Mouse (Mus musculus) left cerebral cortex, postnatal 10 days (tissue): ENCODE results near the gene Zbtb20. TPM values are rescaled to one million over a fixed set of nuclear protein-coding genes. Genes with fewer than 3 reads are reported as not detected.

Experiments used
- DNase-seq, 2 experiments: peaks; one replicate each; pipeline ENCODE4 v3.0.0; 2021 to 2022; ENCODE audit warnings: low spot score in 2 of 2, mixed read lengths in 1 of 2; ENCODE audit errors: extremely low spot score in 1 of 2
- intact Hi-C: fragments of 180-260 bp; cut with DNase I; formaldehyde crosslinking; loops from one replicate; pipeline ENCODE4 v1.15.1; 2025
- total RNA-seq, 2 experiments: library from RNA; stranded (reverse); gene quantifications; 2 replicates each; pipeline ENCODE4 v1.2.3; 2021

Zbtb20 gene
- total RNA-seq, 2 experiments from 2014 or later = 41.7 to 50.4 TPM

DNA sequence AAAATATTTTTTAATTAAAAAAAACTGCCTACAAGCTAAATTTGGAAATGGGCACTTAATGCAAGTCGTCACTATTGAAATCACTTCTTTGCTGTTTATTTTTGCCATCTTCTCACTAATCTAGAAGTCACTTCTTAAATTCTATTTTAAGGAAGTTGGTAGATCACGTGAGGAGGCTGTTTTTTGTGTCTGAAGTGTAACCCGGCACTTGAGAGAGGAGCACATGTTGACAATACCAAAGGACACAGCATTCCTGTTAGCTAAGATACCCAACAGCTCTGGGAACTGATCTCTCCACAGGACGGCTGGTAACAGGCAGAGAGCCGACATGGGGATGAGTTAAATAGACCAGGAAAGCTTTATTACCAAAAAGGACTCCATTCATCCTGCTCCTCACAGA, 702.7 kb downstream of the Zbtb20 start:
- DNase-seq = no peak
- intact Hi-C loops = loop anchor here (5.0 kb wide), 1 partner anchor 71 kb away; no protein-coding TSS in a partner anchor

DNA sequence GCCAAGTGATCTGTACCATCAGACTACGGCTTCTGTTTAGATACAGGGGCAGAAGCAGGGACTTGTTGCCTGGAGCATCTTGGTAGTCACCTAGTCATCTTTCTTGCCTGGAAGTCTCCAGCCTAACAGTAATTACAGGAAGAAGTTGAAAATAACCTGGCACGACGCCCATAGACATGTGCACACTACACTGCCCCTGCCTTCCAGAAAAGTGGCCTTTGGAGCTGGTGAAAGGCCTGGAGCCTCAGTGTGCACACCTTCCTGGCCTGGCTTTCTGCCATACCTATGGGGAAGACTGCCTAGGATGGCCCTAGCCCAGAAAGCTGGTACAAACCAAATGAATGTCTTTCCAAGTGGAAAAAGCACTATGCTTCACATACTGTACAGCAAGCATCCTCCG, 703.4 kb downstream of the Zbtb20 start:
- peak in 1 of 2 experiments; percentile 63 for DNase-seq
- intact Hi-C loops = loop anchor here (5.0 kb wide), 1 partner anchor 72 kb away; no protein-coding TSS in a partner anchor

DNA sequence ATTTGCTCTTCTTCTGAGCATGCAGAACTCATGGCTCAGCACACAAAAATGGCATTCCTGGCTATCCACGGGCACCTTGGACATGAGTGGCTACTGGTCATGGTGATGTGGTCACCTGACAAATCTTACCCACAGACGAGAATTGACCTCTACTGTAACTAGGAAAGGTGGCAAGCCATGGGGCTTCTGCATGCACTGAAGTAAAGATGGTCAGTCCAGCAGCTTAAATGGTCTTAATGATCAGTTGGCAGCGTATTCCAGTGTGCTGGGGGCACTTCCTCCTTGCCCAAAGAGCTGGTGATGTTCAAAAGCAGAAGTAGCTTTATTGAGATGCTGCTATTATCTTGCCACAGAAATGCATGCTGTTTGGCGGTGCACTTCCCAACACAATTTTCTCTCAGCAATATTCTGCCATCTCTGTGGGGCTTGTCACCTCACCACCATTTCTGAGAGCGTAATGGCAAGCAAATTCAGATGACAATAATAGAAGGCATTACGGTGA, 704.7 kb downstream of the Zbtb20 start:
- no peak for DNase-seq
- intact Hi-C loops = no loop called here

DNA sequence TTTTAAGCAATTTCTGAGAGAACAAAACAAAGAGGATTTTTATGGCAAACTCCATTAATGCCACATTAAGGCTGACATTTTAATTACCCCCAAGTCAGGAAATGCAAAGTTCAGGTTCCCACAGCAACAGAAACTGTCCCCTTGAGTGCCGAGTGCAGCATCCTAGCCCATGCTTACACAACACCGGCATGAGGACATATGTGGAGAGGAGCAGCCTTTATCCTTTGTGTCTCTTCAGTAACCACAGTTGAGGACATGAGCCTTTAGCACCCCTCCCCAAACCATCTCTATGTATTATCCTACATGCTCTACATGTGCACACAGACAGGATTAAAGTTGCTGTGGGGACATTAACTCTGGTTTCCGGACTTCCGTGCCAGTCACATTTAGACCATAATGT, 705.9 kb downstream of the Zbtb20 start:
- no peak for DNase-seq
- intact Hi-C loops = no loop called here

DNA sequence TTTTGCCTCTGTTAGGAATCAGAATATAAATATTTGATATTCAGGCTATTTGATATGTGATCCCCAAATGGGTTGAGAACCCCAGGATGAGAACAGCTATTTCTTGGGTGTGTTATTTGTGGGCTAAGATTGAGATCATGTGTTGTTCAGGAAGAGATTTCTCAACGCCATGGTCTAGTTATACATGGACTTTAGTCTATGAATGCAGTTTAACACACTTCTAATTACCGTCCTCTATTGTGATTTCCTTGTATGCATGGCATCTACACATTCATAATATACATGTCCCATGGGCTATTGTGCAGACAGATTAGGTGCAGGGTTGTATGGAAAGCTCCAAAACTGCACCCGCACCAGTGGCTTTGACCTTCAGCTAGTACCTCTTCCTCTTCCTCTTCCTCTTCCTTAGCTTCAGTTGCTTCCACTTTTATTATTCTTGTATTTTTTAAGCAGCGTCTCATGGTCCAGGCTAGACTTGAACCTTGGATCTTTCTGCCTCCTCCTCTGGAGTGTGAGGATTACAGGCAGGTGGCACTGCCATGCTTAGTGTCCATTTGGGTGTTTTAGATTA, 711.3 kb downstream of the Zbtb20 start:
- DNase-seq = no peak
- intact Hi-C loops = no loop called here

DNA sequence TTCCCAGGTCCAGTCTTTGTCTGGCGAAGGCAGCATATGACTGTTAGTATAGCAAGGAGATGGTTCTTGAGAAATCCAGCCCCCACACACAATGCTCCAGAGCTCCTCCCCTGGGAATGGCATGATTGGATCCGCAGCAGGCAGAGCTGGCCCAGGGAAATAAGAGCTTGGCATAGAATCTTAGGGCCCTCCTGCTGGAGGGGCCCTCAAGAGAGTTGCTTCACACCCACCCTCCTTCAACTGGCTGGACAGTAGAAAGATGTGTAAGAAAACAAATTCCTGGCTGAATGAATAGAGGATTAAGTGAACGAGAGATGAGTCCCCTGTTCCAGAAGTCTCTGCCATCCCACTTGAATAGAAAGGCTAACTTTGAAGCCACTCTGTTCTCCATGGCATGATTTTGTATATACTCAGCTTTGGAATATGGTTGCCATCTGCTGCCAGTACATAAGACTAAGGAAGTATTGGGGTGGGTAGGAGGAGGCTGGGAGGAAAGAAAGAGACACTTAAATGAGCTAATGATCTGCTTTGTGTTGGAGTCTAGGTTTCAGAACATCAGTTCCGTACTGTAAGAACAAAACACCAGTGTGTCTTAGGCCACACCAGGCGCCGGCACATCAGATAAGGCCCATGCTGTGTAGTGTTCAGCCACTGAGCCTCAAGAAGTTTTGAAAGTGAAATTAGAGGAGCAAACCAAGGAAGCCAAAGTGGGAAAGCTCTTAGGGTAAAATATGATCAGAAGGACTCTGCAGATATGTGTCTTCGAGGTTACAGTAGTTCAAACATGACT, 715.2 kb downstream of the Zbtb20 start:
- intact Hi-C loops = no loop called here

DNA sequence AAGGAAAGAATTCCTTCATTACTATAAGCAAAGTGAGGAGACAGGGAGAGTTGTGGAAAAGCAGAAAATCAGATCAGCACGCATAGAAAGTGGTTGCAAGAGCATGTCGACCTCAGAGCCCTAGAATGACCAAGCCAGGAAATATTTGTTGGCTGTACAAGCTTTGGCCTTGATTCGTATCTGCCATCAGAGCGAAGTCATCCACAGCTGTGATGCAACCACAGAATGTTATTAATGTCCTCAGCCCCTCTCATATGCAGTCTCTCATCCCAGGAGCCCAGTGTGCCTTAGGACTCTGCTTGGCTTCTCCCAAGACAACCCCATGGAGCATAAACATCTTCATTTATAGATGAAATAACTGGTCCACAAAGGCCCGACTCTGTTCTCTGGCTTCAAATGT, 716.4 kb downstream of the Zbtb20 start:
- DNase-seq = no peak
- intact Hi-C loops = no loop called here

More for the DNA sequence above, 715.2 kb downstream of the Zbtb20 start:
- no peak for DNase-seq

DNA sequence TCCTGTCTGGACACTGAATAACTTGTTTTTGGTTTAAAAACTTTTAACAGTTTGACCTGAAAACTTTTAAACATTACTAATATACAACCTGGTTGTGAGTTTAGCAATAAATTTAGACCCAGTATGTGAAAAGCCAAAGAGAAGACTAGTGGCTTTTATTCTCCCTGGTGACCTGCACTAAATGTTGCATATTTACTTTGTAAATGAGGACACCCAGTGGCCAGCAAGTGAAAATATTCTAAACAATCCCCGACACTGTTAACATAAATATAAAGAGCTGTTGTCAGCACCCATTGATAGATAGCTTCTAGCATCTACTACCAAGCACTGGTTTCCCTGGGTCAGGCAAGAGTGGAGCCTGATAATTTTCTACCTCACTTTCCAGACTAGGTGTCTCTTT, 717.1 kb downstream of the Zbtb20 start:
- intact Hi-C loops = no loop called here
- no peak for DNase-seq

DNA sequence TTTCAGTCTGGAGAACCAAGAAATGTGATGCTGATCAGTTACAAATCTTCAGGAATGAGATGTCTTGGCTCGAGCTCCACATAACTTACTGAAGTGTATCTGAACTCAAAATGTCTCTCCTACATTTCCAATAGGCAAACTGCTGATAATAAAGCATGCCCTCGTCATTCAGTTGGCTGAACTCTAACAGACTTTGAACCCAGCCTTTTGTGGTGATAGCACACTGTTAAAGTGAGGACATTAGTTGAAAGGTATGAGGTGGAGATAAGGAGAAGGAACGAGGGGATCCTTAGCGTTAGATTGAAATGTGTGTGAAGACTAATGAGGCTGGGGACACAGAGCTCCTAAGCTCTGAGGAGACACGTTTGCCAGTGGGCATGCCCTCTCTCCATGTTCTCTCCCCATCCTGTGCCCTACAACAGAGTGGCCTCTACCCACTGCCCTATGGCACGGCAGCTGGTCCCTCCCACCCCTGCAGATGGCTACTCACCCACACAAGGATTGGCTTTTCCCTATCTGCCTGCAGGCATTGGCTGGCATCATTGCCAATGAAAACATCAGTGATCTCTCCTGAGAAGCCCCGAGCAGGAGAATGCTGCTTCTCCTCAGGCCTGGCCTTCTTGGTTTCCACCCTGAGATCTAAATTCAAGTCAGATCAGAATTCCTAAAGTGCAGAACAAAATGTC, 721.8 kb downstream of the Zbtb20 start:
- intact Hi-C loops = no loop called here
- no peak for DNase-seq

DNA sequence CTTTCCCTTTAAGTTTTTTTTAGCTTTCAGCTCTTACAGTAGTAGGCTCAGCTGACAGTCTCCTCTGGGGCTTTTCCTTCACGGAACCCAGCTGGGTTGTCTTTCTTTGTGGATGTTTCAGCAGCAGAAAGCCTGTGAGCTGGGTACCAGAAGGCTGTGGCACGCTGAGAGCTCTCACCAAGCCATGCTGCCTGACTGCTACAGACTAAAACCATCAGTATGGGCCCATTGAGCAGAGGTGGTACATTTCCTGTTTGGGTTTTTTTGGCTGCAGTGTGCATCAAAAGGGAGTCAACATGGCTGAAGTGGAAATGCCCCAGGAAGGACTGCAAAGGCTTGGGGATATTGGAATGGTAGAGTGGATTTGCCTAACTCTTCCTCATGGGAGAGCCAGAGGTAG, 724.0 kb downstream of the Zbtb20 start:
- intact Hi-C loops = no loop called here
- DNase-seq = no peak

DNA sequence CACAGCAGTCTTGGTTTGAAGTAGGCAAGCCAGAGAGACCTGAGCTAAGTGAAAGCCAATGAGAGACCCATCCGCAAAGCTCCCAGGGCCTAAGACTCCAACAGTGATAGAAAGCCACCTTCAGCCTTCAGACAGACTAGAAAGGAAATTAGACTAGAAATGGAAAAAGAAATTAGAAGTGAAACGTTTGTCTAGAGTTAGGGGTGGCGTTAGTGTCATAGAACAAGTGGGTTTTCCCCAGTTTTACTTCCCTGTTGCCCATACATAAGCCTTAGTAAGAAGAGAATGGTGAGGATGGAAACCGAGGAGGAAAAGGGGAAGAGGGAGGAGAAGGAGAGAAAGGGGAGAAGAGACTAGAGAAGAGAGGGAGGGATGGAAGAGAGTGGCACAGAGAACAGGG, 726.9 kb downstream of the Zbtb20 start:
- intact Hi-C loops = no loop called here

DNA sequence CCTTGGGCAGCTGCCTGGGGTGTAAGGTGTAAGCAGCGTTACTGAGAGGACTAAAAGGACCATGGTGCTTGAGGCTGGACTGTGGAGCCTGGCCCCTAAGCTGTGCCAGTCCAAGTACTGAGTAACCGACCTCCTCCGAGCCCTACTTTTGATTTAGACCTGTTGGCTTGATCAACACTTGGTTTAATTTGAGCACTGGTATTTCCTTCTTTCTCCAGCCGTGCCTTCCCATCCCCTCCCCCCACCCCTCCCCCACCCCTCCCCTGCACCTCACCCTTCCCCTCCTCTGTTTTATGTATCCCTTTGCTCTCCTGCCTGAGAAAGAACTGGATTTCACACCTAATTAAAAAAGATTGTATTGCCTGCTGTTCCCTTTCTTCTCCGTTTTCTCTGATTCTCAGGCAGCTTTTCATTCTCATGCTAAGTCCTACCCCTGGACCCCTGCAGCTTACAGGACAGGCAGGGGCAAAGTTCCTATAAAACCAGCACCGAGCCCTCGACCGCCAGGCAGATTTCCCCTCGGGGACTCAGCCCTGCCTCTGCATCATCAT, 728.0 kb downstream of the Zbtb20 start:
- intact Hi-C loops = no loop called here
- DNase-seq = no peak

More for the DNA sequence above, 726.9 kb downstream of the Zbtb20 start:
- no peak for DNase-seq

DNA sequence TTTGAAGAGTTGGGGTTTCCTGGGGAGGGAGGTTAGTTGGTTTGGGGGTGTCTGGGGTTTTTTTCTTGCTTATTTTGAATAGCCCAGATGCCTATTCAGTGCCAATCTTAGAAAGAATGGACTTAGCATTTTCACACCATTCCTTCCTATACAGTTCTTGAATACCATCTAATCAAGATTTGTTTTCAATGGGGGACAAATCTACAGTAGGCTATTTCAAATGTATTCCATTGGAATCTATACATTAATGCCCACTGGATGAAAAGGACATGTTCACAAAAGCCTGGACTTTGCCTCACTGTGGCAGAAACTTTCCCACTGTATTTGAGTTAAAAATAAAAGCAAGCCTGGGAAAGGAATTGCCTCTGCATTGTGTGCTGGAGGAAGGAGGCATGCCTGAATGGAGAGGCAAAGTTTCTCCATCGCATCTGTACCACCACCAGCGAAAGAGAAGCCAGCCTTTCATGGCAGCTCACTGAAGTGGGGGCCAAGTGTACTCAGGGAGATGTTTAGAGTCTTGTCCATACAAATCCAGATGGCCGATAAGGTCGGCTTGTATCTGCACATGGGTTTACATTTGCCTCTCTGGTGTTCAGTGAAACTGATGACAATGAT, 728.8 kb downstream of the Zbtb20 start:
- DNase-seq = no peak
- intact Hi-C loops = no loop called here

DNA sequence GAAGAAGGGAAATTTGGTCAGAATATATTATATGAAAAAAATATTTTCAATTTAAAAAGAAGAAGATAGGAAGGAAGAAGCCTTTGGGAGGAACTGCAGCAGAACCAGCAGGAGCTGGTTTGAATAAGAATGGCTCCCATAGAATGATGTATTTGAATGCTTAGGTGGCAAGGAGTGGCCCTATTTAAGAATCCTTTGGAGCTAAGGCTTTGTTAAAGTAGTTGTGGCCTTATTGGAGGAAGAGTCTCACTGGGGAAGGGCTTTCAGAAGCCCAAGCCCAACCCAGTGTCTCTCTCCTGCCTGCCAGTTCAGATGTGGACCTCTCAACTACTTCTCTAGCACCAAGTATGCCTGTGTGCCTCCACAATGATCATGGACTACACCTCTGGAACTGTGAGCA, 731.4 kb downstream of the Zbtb20 start:
- intact Hi-C loops = no loop called here
- DNase-seq = no peak

DNA sequence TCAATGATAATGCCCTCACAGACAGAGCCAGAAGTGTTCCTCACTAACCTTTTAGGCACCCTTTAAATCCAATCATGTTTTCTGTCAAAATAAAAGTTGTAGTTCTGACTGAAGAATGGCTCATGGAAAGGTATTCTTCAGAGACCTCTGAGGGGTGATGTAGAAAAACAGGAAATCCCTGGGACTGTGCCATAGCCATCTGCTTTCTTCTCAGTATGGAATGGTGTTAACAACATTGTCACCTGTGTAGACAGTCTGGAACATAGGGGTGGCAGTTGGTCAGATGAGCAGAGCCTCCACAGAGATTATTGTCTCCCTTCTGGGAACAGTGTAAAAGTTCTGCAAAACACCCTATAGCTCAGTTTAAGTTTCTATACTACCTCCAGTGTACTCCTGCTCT, 732.4 kb downstream of the Zbtb20 start:
- intact Hi-C loops = no loop called here
- DNase-seq = no peak

DNA sequence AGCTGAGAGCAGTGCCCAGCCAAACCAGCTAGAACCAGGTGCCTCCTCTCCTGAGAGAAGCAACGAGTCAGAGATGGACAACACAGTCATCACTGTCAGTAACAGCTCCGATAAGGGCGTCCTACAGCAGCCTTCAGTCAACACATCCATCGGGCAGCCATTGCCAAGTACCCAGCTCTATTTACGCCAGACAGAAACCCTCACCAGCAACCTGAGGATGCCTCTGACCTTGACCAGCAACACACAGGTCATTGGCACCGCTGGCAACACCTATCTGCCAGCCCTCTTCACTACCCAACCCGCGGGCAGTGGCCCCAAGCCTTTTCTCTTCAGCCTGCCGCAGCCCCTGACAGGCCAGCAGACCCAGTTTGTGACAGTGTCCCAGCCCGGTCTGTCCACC, 734.7 kb downstream of the Zbtb20 start:
- no peak for DNase-seq
- intact Hi-C loops = no loop called here

DNA sequence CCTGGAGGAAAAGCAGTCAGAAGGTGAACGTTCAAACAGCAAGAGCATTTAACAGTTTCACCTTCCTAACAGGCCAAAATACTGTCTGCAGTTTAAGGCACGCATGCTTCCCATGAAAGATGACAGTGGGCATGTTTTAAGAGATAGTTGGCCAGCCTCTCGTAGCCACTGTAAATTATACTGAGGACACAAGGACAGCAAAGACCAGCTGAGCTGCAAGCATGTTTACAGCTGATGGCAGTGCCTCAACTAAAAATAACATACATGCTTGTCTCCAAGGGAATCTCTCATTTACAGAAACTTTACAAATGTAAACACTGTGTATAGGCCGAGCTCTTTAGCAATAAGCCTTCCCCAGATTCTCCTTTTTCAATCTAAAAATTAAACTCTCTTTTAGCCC, 740.7 kb downstream of the Zbtb20 start:
- DNase-seq = no peak
- intact Hi-C loops = no loop called here

DNA sequence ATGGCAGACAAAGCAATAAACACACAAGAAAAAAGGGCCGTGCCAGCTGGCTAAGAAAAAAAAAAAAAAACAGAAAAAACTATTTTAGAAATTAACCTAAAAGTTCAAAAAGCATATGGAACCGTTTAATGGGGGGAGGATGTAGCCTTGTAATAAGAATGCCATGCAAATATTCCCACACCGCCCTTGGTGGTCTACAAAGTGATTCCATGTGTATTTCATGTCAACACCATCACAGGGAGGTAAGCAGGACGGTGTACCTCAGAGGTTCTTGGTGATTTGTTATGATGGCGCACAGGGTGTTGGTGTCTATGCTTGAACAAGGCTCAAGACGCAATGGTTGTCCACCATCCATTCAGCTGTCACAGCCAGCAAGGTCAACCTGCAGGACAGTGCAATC, 741.7 kb downstream of the Zbtb20 start:
- no peak for DNase-seq
- intact Hi-C loops = no loop called here

DNA sequence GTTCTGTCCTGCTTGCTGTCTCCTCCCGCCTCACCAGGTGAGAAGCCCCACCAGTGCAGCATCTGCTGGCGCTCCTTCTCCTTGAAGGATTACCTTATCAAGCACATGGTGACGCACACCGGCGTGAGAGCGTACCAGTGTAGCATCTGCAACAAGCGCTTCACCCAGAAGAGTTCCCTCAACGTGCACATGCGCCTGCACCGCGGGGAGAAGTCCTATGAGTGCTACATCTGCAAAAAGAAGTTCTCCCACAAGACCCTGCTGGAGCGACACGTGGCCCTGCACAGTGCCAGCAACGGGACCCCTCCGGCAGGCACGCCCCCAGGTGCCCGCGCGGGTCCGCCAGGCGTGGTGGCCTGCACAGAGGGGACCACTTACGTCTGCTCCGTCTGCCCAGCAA, 742.6 kb downstream of the Zbtb20 start:
- intact Hi-C loops = no loop called here

More for the DNA sequence above, 742.6 kb downstream of the Zbtb20 start:
- DNase-seq = no peak
